Mouse (Mus musculus): ENCODE measurements around the gene Ano6. TPM values are rescaled to one million over a fixed set of nuclear protein-coding genes. Genes with fewer than 3 reads are reported as not detected.

Gene Ano6
- polyA plus RNA-seq, 1 experiment from 2014 or later, result 28.3 TPM

DNA sequence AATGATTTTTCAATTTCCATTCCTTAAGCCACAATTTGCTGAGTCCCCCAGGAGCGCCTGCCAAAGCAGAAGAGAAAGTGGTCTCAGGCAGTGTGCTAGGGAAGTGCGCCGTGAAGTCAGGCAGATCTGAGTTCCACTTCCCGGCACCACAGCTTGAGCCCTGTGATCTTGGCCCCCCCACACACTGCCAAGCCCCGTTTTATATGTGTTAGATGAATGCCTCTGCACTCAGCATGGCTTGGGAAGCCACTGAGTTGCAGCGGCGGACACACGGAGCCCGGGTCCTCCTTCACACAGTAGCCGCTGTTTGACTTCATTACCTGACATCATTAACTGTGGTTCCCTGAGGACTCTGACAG is 172.5 kb downstream of the Ano6 start:
- H3K9ac ChIP-seq (ENCODE audit: low read depth, low read length), result no peak overlapping the region
- H3K4me3 ChIP-seq (ENCODE audit: low read depth, low read length), result no peak overlapping the region
- ATAC-seq (replicated peaks; ENCODE audit: low FRiP score) (no peak), DNase-seq (ENCODE audit: low spot score) (no peak)
- H3K36me3 ChIP-seq (ENCODE audit: control insufficient read depth, insufficient read depth, low read length), result no peaks in the 10 kb centered on the region; the same call in 1 of the 2 replicates
- no peaks in the 10 kb centered on the region for H3K9me3 ChIP-seq (ENCODE audit: control insufficient read depth, low read length)
- WGBS, result 78% methylated on average over 10 of the region's 10 CpGs
- H3K4me1 ChIP-seq (replicated peaks; ENCODE audit: control insufficient read depth, insufficient read depth, low read length), result no peaks in the 10 kb centered on the region
- no peak overlapping the region for H3K27ac ChIP-seq (ENCODE audit: low read depth, low read length)
- no peaks in the 10 kb centered on the region for H3K27me3 ChIP-seq (replicated peaks; ENCODE audit: control insufficient read depth, insufficient read depth, low read length)
- no peak overlapping the region for H3K4me2 ChIP-seq

DNA sequence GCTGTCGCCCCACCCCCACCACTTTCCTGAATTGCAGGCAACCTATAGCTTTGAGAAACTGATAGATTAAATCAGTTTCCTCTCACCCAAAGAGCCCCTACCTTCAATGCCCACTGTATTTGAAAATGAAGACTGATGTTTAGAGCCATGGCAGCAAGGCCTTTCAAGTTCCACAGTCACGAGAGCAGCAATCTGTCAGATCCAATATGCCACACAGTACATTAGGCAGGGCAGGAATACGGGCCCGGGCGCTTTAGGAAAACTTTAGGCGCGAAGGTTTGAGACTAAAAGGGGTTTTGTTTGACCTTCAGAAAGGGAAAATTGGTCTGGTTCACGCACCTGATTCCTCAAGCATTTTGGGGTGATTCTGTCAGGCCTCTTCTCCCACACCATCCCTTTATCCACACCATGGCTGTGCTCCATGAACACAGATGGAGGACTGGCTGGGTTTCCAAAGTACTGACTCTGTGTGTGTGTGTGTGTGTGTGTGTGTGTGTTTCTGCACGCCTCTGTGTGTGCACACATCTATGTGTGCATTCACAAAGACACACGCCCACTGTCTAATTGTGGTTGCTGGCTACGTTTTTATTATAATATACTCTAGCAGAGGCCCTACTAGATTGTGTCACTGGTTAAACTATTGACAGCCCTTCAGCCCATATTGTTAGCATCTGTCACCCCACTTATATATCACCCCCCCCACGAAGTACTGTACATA is 173.0 kb downstream of the Ano6 start:
- H3K9me3 ChIP-seq (ENCODE audit: control insufficient read depth, low read length), result no peaks in the 10 kb centered on the region
- no peak overlapping the region for H3K4me3 ChIP-seq (ENCODE audit: low read depth, low read length)
- H3K9ac ChIP-seq (ENCODE audit: low read depth, low read length), result no peak overlapping the region
- H3K27me3 ChIP-seq (replicated peaks; ENCODE audit: control insufficient read depth, insufficient read depth, low read length), result no peaks in the 10 kb centered on the region
- DNase-seq (ENCODE audit: low spot score), result no peak
- H3K27ac ChIP-seq (ENCODE audit: low read depth, low read length), result no peak overlapping the region
- 84% methylated on average over 12 of the region's 12 CpGs for WGBS
- ATAC-seq (replicated peaks; ENCODE audit: low FRiP score), result no peak
- H3K4me1 ChIP-seq (replicated peaks; ENCODE audit: control insufficient read depth, insufficient read depth, low read length), result no peaks in the 10 kb centered on the region
- no peaks in the 10 kb centered on the region; the same call in 1 of the 2 replicates for H3K36me3 ChIP-seq (ENCODE audit: control insufficient read depth, insufficient read depth, low read length)
- no peak overlapping the region for H3K4me2 ChIP-seq

DNA sequence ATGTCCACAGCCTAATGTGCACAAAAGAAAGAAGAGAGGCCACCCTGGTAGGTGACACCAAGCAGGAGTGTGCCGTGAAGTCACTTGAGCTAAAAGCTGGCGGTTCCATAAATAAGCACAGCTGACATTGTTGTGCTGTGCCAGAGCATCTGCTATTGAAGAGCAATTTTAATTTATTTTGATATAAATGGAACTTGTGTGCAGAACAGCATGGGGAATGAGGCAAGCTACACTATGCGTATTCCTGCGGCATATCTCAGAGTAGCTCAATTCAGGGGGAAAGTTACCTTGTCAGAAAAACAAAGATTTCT is 173.6 kb downstream of the Ano6 start:
- Histone ChIP-seq H3K27me3 (replicated peaks; ENCODE audit: control insufficient read depth, insufficient read depth, low read length) (no peaks in the 10 kb centered on the region), H3K4me3 (ENCODE audit: low read depth, low read length) (no peak overlapping the region), H3K9me3 (ENCODE audit: control insufficient read depth, low read length) (no peaks in the 10 kb centered on the region), H3K27ac (ENCODE audit: low read depth, low read length) (no peak overlapping the region), H3K9ac (ENCODE audit: low read depth, low read length) (no peak overlapping the region), H3K36me3 (ENCODE audit: control insufficient read depth, insufficient read depth, low read length) (no peaks in the 10 kb centered on the region), H3K4me1 (replicated peaks; ENCODE audit: control insufficient read depth, insufficient read depth, low read length) (no peaks in the 10 kb centered on the region), H3K4me2 (no peak overlapping the region)
- 93% methylated on average over 4 of the region's 4 CpGs for WGBS
- ATAC-seq (replicated peaks; ENCODE audit: low FRiP score) (no peak), DNase-seq (ENCODE audit: low spot score) (no peak)

DNA sequence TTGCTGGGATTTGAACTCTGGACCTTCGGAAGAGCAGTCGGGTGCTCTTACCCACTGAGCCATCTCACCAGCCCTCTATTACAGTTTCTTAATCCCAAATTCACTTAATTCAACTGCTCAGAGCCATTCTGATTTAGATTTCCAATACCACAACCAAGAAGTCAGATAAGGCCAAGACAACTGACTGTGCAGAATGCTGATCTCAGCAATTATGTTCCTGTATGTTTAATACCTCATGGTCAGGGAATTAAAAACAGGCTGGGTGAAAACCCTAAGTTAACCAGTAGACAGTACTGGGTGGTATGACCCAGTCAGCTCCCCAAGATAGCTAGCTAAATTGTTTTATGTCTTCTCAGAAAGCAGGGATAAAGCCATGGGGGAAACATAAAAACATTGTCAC is 176.3 kb downstream of the Ano6 start:
- WGBS, result 100% methylated on average over 2 of the region's 2 CpGs
- Histone ChIP-seq H3K27me3 (replicated peaks; ENCODE audit: control insufficient read depth, insufficient read depth, low read length) (no peaks in the 10 kb centered on the region), H3K4me1 (replicated peaks; ENCODE audit: control insufficient read depth, insufficient read depth, low read length) (no peaks in the 10 kb centered on the region), H3K4me2 (no peak overlapping the region), H3K27ac (ENCODE audit: low read depth, low read length) (no peak overlapping the region), H3K4me3 (ENCODE audit: low read depth, low read length) (no peak overlapping the region), H3K9ac (ENCODE audit: low read depth, low read length) (no peak overlapping the region), H3K9me3 (ENCODE audit: control insufficient read depth, low read length) (no peaks in the 10 kb centered on the region), H3K36me3 (ENCODE audit: control insufficient read depth, insufficient read depth, low read length) (no peaks in the 10 kb centered on the region)
- DNase-seq (ENCODE audit: low spot score) (no peak), ATAC-seq (replicated peaks; ENCODE audit: low FRiP score) (no peak)

DNA sequence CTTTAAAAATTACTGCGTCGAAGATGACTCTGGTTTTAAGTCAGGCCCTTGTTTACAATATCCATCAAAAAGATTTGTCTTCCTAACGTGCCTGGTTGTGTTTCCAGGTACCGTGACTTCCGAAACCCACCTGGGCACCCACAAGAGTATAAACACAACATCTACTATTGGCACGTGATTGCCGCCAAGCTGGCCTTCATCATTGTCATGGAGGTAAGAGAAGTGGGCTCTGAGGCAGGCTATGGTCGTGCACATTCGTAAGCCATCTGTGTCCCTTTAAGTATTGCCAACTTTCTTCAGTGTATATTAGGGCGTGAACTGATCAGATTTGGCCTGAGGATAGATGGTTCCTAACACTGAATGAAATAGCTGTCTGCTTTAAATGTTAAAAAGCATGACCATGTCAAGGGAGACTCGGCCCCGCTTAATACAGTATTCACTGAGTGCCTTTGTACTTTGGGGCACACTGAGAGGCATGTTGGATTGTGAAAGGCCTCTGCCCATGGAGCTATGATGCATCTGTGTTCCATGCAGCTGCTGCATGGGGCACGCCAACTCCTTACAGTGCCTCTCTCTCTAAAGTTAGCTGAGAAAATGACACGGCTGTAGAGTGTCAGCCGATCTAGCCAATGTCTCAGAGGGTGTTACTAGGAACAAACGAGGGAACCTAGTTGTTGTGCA is 177.0 kb downstream of the Ano6 start:
- ATAC-seq (replicated peaks; ENCODE audit: low FRiP score) (no peak), DNase-seq (ENCODE audit: low spot score) (no peak)
- Histone ChIP-seq H3K36me3 (ENCODE audit: control insufficient read depth, insufficient read depth, low read length) (no peaks in the 10 kb centered on the region), H3K9ac (ENCODE audit: low read depth, low read length) (no peak overlapping the region), H3K4me1 (replicated peaks; ENCODE audit: control insufficient read depth, insufficient read depth, low read length) (no peaks in the 10 kb centered on the region), H3K9me3 (ENCODE audit: control insufficient read depth, low read length) (no peaks in the 10 kb centered on the region), H3K4me2 (no peak overlapping the region), H3K27me3 (replicated peaks; ENCODE audit: control insufficient read depth, insufficient read depth, low read length) (no peaks in the 10 kb centered on the region), H3K27ac (ENCODE audit: low read depth, low read length) (no peak overlapping the region), H3K4me3 (ENCODE audit: low read depth, low read length) (no peak overlapping the region)
- WGBS, result 91% methylated on average over 16 of the region's 16 CpGs

DNA sequence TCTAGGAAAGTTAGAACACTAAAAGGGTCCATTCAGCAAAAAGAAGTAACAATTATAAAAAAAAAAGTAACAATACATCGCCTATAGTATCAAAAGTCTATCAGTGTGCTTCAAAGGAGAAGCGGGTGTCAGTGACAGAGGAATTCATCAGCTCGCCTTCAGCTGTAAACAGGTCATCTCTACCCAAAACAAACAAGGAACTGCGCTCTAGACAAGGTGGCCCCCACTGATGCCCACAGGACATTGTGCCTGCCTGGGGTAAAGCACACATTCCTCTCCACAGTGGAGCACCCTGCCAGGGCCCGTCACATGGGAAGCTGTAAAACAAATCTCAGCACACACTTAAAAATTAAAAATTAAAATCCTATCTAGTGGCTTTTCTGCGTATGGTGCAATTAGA is 179.0 kb downstream of the Ano6 start:
- H3K27me3 ChIP-seq (replicated peaks; ENCODE audit: control insufficient read depth, insufficient read depth, low read length), result no peaks in the 10 kb centered on the region
- H3K9ac ChIP-seq (ENCODE audit: low read depth, low read length), result no peak overlapping the region
- no peak overlapping the region for H3K4me2 ChIP-seq
- H3K36me3 ChIP-seq (ENCODE audit: control insufficient read depth, insufficient read depth, low read length), result no peaks in the 10 kb centered on the region
- H3K4me3 ChIP-seq (ENCODE audit: low read depth, low read length), result no peak overlapping the region
- H3K4me1 ChIP-seq (replicated peaks; ENCODE audit: control insufficient read depth, insufficient read depth, low read length), result no peaks in the 10 kb centered on the region
- no peak overlapping the region for H3K27ac ChIP-seq (ENCODE audit: low read depth, low read length)
- H3K9me3 ChIP-seq (ENCODE audit: control insufficient read depth, low read length), result no peaks in the 10 kb centered on the region
- ATAC-seq (replicated peaks; ENCODE audit: low FRiP score) (no peak), DNase-seq (ENCODE audit: low spot score) (no peak)
- 81% methylated on average over 6 of the region's 6 CpGs for WGBS

DNA sequence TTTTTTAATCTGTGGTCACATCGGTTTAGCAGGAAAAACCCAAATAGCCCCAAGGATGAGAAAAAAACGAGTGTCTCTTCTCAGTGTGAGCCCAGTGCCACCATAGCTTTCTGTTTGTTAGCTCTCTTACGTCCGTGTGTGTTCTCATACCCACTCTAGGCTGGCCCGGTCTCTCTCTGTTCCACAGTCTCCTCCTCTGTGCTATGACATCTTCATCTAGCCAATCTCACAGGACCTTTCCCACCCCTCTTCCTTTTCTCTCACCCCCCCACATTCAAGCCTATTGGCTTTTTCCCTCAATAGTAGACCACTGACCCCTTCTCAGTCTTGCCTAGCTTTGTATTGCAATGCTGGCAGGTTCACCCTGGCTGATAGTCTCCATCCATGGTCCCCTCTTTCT is 179.5 kb downstream of the Ano6 start:
- no peak for ATAC-seq (replicated peaks; ENCODE audit: low FRiP score)
- no peak overlapping the region for H3K4me2 ChIP-seq
- H3K4me1 ChIP-seq (replicated peaks; ENCODE audit: control insufficient read depth, insufficient read depth, low read length), result no peaks in the 10 kb centered on the region
- no peaks in the 10 kb centered on the region for H3K9me3 ChIP-seq (ENCODE audit: control insufficient read depth, low read length)
- no peaks in the 10 kb centered on the region for H3K27me3 ChIP-seq (replicated peaks; ENCODE audit: control insufficient read depth, insufficient read depth, low read length)
- H3K36me3 ChIP-seq (ENCODE audit: control insufficient read depth, insufficient read depth, low read length), result no peaks in the 10 kb centered on the region
- 84% methylated on average over 5 of the region's 5 CpGs for WGBS
- DNase-seq (ENCODE audit: low spot score), result no peak
- H3K4me3 ChIP-seq (ENCODE audit: low read depth, low read length), result no peak overlapping the region
- H3K9ac ChIP-seq (ENCODE audit: low read depth, low read length), result no peak overlapping the region
- H3K27ac ChIP-seq (ENCODE audit: low read depth, low read length), result no peak overlapping the region

DNA sequence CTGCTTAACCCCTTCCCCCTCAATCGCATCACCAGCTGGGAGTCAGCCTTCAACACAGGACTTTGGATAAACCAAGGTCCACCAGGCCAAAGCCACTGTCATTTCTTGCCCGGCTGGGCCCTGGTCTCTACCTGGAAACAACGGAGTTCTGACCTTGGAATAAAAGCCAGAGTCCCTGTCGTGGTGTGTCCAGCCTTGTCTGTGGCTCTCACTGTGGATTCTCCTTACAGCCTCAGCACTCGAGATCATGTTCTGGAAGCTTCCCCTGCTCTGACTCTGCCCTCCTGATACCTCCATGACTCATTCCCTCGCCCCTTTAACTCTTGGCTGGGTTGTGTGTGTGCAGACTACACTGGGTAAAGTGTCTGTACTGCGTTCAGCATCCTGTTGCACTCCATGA is 180.0 kb downstream of the Ano6 start:
- no peak for ATAC-seq (replicated peaks; ENCODE audit: low FRiP score)
- 83% methylated on average over 7 of the region's 7 CpGs for WGBS
- H3K4me2 ChIP-seq, result no peak overlapping the region
- H3K27me3 ChIP-seq (replicated peaks; ENCODE audit: control insufficient read depth, insufficient read depth, low read length), result no peaks in the 10 kb centered on the region
- H3K36me3 ChIP-seq (ENCODE audit: control insufficient read depth, insufficient read depth, low read length), result no peaks in the 10 kb centered on the region
- H3K27ac ChIP-seq (ENCODE audit: low read depth, low read length), result no peak overlapping the region
- no peaks in the 10 kb centered on the region for H3K4me1 ChIP-seq (replicated peaks; ENCODE audit: control insufficient read depth, insufficient read depth, low read length)
- no peak overlapping the region for H3K9ac ChIP-seq (ENCODE audit: low read depth, low read length)
- no peak for DNase-seq (ENCODE audit: low spot score)
- H3K4me3 ChIP-seq (ENCODE audit: low read depth, low read length), result no peak overlapping the region
- no peaks in the 10 kb centered on the region for H3K9me3 ChIP-seq (ENCODE audit: control insufficient read depth, low read length)

DNA sequence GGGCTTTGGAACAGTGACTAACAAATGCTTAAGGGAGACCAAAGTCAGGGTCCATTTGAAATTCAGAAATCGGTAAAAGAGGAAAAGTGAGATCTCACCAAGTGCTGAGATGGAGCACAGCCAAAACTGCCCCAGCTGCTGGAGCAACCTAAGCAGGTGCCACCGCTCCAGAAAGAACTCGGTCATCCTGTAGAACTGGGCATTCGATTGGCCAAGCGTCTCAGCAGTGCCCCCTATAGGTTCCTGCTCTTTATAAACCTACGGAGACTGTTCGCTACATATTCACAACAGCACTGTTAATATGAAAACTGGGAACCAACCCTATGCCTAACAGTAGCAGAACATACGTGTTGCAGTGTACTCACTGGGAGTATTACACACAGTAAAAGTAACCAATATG is 180.7 kb downstream of the Ano6 start:
- H3K9me3 ChIP-seq (ENCODE audit: control insufficient read depth, low read length), result no peaks in the 10 kb centered on the region
- H3K9ac ChIP-seq (ENCODE audit: low read depth, low read length), result no peak overlapping the region
- H3K4me3 ChIP-seq (ENCODE audit: low read depth, low read length), result no peak overlapping the region
- no peaks in the 10 kb centered on the region for H3K36me3 ChIP-seq (ENCODE audit: control insufficient read depth, insufficient read depth, low read length)
- no peaks in the 10 kb centered on the region for H3K4me1 ChIP-seq (replicated peaks; ENCODE audit: control insufficient read depth, insufficient read depth, low read length)
- H3K27me3 ChIP-seq (replicated peaks; ENCODE audit: control insufficient read depth, insufficient read depth, low read length), result no peaks in the 10 kb centered on the region
- 92% methylated on average over 8 of the region's 8 CpGs for WGBS
- no peak overlapping the region for H3K4me2 ChIP-seq
- ATAC-seq (replicated peaks; ENCODE audit: low FRiP score) (no peak), DNase-seq (ENCODE audit: low spot score) (no peak)
- no peak overlapping the region for H3K27ac ChIP-seq (ENCODE audit: low read depth, low read length)
